Mouse (Mus musculus): Measurements from ENCODE around the gene Cyp2d11. TPM values are rescaled to one million over a fixed set of nuclear protein-coding genes. Genes with fewer than 3 reads are reported as not detected.
"Not testable (repeated sequence)": the region's sequence is repeated elsewhere in the genome, so short reads cannot be mapped to it uniquely, and the experiment has no call there.

The Cyp2d11 gene
- polyA plus RNA-seq, 1 experiment from 2014 or later, result not detected

- ATAC-seq (replicated peaks), result no peak
- Histone ChIP-seq H3K27ac (no peak within 1 kb of the TSS), H3K27me3 (replicated peaks) (no peaks in the 10 kb centered on the region), H3K9ac (no peak within 1 kb of the TSS), H3K4me3 (no peak within 1 kb of the TSS), H3K4me2 (no peak within 1 kb of the TSS), H3K9me3 (no peaks in the 10 kb centered on the region), H3K36me3 (replicated peaks) (no peaks in the 10 kb centered on the region), H3K4me1 (no peaks in the 10 kb centered on the region)
- WGBS, result 94% methylated on average over 6 of the region's 6 CpGs
These were observed 13.2 kb upstream of the Cyp2d11 start, which contains the start of gene Cyp2d10 for GRCm38 (mm10) chr15:82406981-82407380. Gene Cyp2d10 (minus strand): TSS chr15:82407195.

- Histone ChIP-seq H3K4me3 (no peak overlapping the region), H3K4me2 (no peak overlapping the region), H3K27ac (no peak overlapping the region), H3K4me1 (no peaks in the 10 kb centered on the region), H3K9ac (no peak overlapping the region), H3K27me3 (replicated peaks) (no peaks in the 10 kb centered on the region), H3K9me3 (no peaks in the 10 kb centered on the region), H3K36me3 (replicated peaks) (no peaks in the 10 kb centered on the region)
- no peak for ATAC-seq (replicated peaks)
- WGBS, result 91% methylated on average over 3 of the region's 3 CpGs
These were observed 10.3 kb upstream of the Cyp2d11 start for GRCm38 (mm10) chr15:82404163-82404562.

GRCm38 (mm10) chr15:82403606-82404005 is 9.8 kb upstream of the Cyp2d11 start:
- Histone ChIP-seq H3K9me3 (no peaks in the 10 kb centered on the region), H3K27me3 (replicated peaks) (no peaks in the 10 kb centered on the region), H3K4me1 (no peaks in the 10 kb centered on the region), H3K9ac (no peak overlapping the region), H3K36me3 (replicated peaks) (no peaks in the 10 kb centered on the region), H3K4me3 (no peak overlapping the region), H3K4me2 (no peak overlapping the region), H3K27ac (no peak overlapping the region)
- no peak for ATAC-seq (replicated peaks)
- WGBS, result 91% methylated on average over 9 of the region's 9 CpGs

- Histone ChIP-seq H3K27ac (no peak overlapping the region), H3K9me3 (no peaks in the 10 kb centered on the region), H3K4me3 (no peak overlapping the region), H3K27me3 (replicated peaks) (no peaks in the 10 kb centered on the region), H3K9ac (no peak overlapping the region), H3K4me2 (no peak overlapping the region), H3K4me1 (no peaks in the 10 kb centered on the region), H3K36me3 (replicated peaks) (no peaks in the 10 kb centered on the region)
- ATAC-seq (replicated peaks), result no peak
- 83% methylated on average over 6 of the region's 6 CpGs for WGBS
These were observed 8.9 kb upstream of the Cyp2d11 start for GRCm38 (mm10) chr15:82402741-82403140.

- H3K9ac ChIP-seq, result no peak overlapping the region
- H3K4me3 ChIP-seq, result no peak overlapping the region
- H3K27ac ChIP-seq, result no peak overlapping the region
- H3K4me2 ChIP-seq, result no peak overlapping the region
- no peaks in the 10 kb centered on the region for H3K27me3 ChIP-seq (replicated peaks)
- H3K4me1 ChIP-seq, result no peaks in the 10 kb centered on the region
- no peaks in the 10 kb centered on the region for H3K9me3 ChIP-seq
- ATAC-seq (replicated peaks), result no peak
- H3K36me3 ChIP-seq (replicated peaks), result no peaks in the 10 kb centered on the region
These were observed 8.3 kb upstream of the Cyp2d11 start for GRCm38 (mm10) chr15:82402106-82402505.

GRCm38 (mm10) chr15:82401516-82401915 is 7.7 kb upstream of the Cyp2d11 start:
- H3K4me3 ChIP-seq, result no peak overlapping the region
- H3K36me3 ChIP-seq (replicated peaks), result no peaks in the 10 kb centered on the region
- H3K9ac ChIP-seq, result no peak overlapping the region
- H3K4me1 ChIP-seq, result no peaks in the 10 kb centered on the region
- no peaks in the 10 kb centered on the region for H3K27me3 ChIP-seq (replicated peaks)
- ATAC-seq (replicated peaks), result no peak
- no peak overlapping the region for H3K4me2 ChIP-seq
- H3K27ac ChIP-seq, result no peak overlapping the region
- H3K9me3 ChIP-seq, result no peaks in the 10 kb centered on the region
- 17% methylated on average over 2 of the region's 2 CpGs for WGBS

- not testable (repeated sequence) for H3K9me3 ChIP-seq; H3K4me3 ChIP-seq; H3K4me2 ChIP-seq; ATAC-seq (replicated peaks); H3K9ac ChIP-seq; H3K36me3 ChIP-seq (replicated peaks); H3K4me1 ChIP-seq; H3K27me3 ChIP-seq (replicated peaks); H3K27ac ChIP-seq
- 87% methylated on average over 3 of the region's 3 CpGs for WGBS
These were observed 2.1 kb upstream of the Cyp2d11 start for GRCm38 (mm10) chr15:82395955-82396354.

GRCm38 (mm10) chr15:82389916-82390315 is 3.9 kb downstream of the Cyp2d11 start:
- WGBS, result 93% methylated on average over 10 of the region's 10 CpGs
- H3K27me3 ChIP-seq (replicated peaks); H3K4me1 ChIP-seq; H3K36me3 ChIP-seq (replicated peaks); H3K4me2 ChIP-seq; H3K9ac ChIP-seq; ATAC-seq (replicated peaks); H3K27ac ChIP-seq; H3K9me3 ChIP-seq; H3K4me3 ChIP-seq: not testable (repeated sequence)

- WGBS, result 93% methylated on average over 2 of the region's 2 CpGs
- Histone ChIP-seq H3K4me3 (no peak overlapping the region), H3K36me3 (replicated peaks) (no peaks in the 10 kb centered on the region), H3K27me3 (replicated peaks) (no peaks in the 10 kb centered on the region), H3K9ac (no peak overlapping the region), H3K9me3 (no peaks in the 10 kb centered on the region), H3K4me2 (no peak overlapping the region), H3K27ac (no peak overlapping the region), H3K4me1 (no peaks in the 10 kb centered on the region)
- ATAC-seq (replicated peaks), result no peak
These were observed 8.1 kb downstream of the Cyp2d11 start for GRCm38 (mm10) chr15:82385729-82386128.

GRCm38 (mm10) chr15:82382441-82382840 is 11.4 kb downstream of the Cyp2d11 start:
- no peak for ATAC-seq (replicated peaks)
- Histone ChIP-seq H3K4me1 (peaks cover 3% of the 10 kb centered on the region; the same call in 1 of the 2 replicates), H3K4me3 (no peak overlapping the region), H3K27ac (no peak overlapping the region), H3K36me3 (replicated peaks) (no peaks in the 10 kb centered on the region), H3K9me3 (no peaks in the 10 kb centered on the region), H3K27me3 (replicated peaks) (0 out of 2 replicates have a peak, but pooled peaks cover 3% of the 10 kb centered on the region), H3K4me2 (no peak overlapping the region), H3K9ac (no peak overlapping the region)
- 87% methylated on average over 2 of the region's 2 CpGs for WGBS

- WGBS, result 30% methylated on average over 7 of the region's 7 CpGs
- Histone ChIP-seq H3K4me3 (peak overlapping the region; percentile 33), H3K27ac (no peak overlapping the region), H3K9ac (no peak overlapping the region; the same call in 1 of the 2 replicates), H3K4me1 (peaks cover 3% of the 10 kb centered on the region; the same call in 1 of the 2 replicates), H3K36me3 (replicated peaks) (no peaks in the 10 kb centered on the region), H3K27me3 (replicated peaks) (0 out of 2 replicates have a peak, but pooled peaks cover 3% of the 10 kb centered on the region), H3K4me2 (peak overlapping the region; percentile 57), H3K9me3 (no peaks in the 10 kb centered on the region)
- ATAC-seq (replicated peaks), result no peak
These were observed 13.1 kb downstream of the Cyp2d11 start for GRCm38 (mm10) chr15:82380714-82381062.

GRCm38 (mm10) chr15:82379871-82380713 is 13.7 kb downstream of the Cyp2d11 start, which contains the start of gene Cyp2d22:
Gene Cyp2d22 (minus strand): TSS chr15:82380260.
- no peaks in the 10 kb centered on the region for H3K36me3 ChIP-seq (replicated peaks)
- H3K4me1 ChIP-seq, result peaks cover 3% of the 10 kb centered on the region; the same call in 1 of the 2 replicates
- peak within 1 kb of the TSS; percentile 57 for H3K4me2 ChIP-seq
- 1% methylated on average over 22 of the region's 24 CpGs for WGBS
- 0 out of 2 replicates have a peak, but pooled peaks cover 3% of the 10 kb centered on the region for H3K27me3 ChIP-seq (replicated peaks)
- H3K9me3 ChIP-seq, result no peaks in the 10 kb centered on the region
- H3K27ac ChIP-seq, result no peak within 1 kb of the TSS
- peak within 1 kb of the TSS; percentile 33 for H3K4me3 ChIP-seq
- H3K9ac ChIP-seq, result no peak within 1 kb of the TSS; the same call in none of the 2 replicates
- ATAC-seq (replicated peaks), result peak; percentile 24; the same call in 1 of the 2 replicates

- Histone ChIP-seq H3K27ac (no peak overlapping the region), H3K4me3 (peak overlapping the region; percentile 33), H3K27me3 (replicated peaks) (0 out of 2 replicates have a peak, but pooled peaks cover 3% of the 10 kb centered on the region), H3K4me1 (peaks cover 3% of the 10 kb centered on the region; the same call in 1 of the 2 replicates), H3K36me3 (replicated peaks) (no peaks in the 10 kb centered on the region), H3K9ac (no peak overlapping the region), H3K4me2 (peak overlapping the region; percentile 57), H3K9me3 (no peaks in the 10 kb centered on the region)
- 22% methylated on average over 7 of the region's 7 CpGs for WGBS
- peak; percentile 30; the same call in 1 of the 2 replicates for ATAC-seq (replicated peaks)
These were observed 14.3 kb downstream of the Cyp2d11 start for GRCm38 (mm10) chr15:82379511-82379870.
